Comparison of ENCODE assay signal across 10 mouse cellular contexts in the genomic region with DNA sequence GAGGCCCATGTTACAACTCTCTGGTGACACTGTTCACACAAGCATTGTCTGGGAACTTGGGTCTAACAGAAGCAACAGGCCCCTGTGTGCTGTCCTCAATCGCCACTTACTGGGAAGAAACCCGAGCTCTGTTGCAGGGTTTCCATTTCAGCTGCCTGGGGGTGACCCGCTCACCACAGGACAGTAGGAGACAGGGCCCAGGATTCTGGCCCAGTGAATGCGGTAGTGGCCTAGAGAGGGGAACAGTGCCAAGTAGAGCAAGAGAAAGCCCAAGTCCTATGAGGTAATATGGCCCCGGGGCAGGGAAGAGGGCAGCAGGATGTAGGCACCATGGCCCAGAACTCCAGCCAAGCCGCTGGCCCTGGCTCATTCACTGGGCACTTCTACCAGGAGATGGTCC. TPM values are rescaled to one million over a fixed set of nuclear protein-coding genes. Genes with fewer than 3 reads are reported as not detected.
DNase-seq lines count a peak whose midpoint lies in the region; ATAC-seq and TF ChIP-seq lines count a peak whose summit lies in the region.
"Had no signal": no experiment of that assay in that cellular context is flagged by ENCODE, and none has a peak within 500 bp of the region (broad histone marks: within the 10 kb centered on the region; RNA-seq: fewer than 3 reads in every experiment).

No protein-coding gene starts in this region.

- peaks cover 3% of the 10 kb centered on the region; the same call in 1 of the 2 replicates for H3K9me3 ChIP-seq in intestine, embryonic 14.5 days (ENCODE audit: control insufficient read depth, low read length)
- no peaks in the 10 kb centered on the region for H3K9me3 ChIP-seq in intestine, postnatal 0 days (ENCODE audit: control insufficient read depth)
- peaks cover 11% of the 10 kb centered on the region; the same call in 1 of the 2 replicates for H3K9me3 ChIP-seq in embryonic facial prominence, embryonic 10.5 days
- H3K9me3 ChIP-seq in lung, postnatal 0 days (ENCODE audit: low read length): no peaks in the 10 kb centered on the region
- H3K9me3 ChIP-seq in midbrain, postnatal 0 days (ENCODE audit: low read length): no peaks in the 10 kb centered on the region
- H3K9me3 ChIP-seq: G1E had no signal

- no peak for ATAC-seq in intestine, embryonic 14.5 days (replicated peaks; ENCODE audit: low FRiP score, low TSS enrichment, low read depth)
- no peak for ATAC-seq in intestine, postnatal 0 days
- ATAC-seq in lung, postnatal 0 days: no peak
- ATAC-seq in midbrain, postnatal 0 days (ENCODE audit: low FRiP score): no peak

- H3K4me1 ChIP-seq in intestine, embryonic 14.5 days (replicated peaks; ENCODE audit: control insufficient read depth, insufficient read depth, low read length): peaks cover 21% of the 10 kb centered on the region
- peaks cover 10% of the 10 kb centered on the region; the same call in 1 of the 2 replicates for H3K4me1 ChIP-seq in intestine, postnatal 0 days (replicated peaks; ENCODE audit: control insufficient read depth, insufficient read depth, low read length)
- H3K4me1 ChIP-seq in embryonic facial prominence, embryonic 10.5 days: peaks cover 48% of the 10 kb centered on the region
- 0 out of 2 replicates have a peak, but pooled peaks cover 5% of the 10 kb centered on the region for H3K4me1 ChIP-seq in lung, postnatal 0 days (ENCODE audit: insufficient read depth, low read depth, low read length)
- no peaks in the 10 kb centered on the region for H3K4me1 ChIP-seq in midbrain, postnatal 0 days (ENCODE audit: insufficient read depth, low read length)

- no peak overlapping the region for H3K4me3 ChIP-seq in intestine, embryonic 14.5 days (ENCODE audit: low read depth, low read length)
- H3K4me3 ChIP-seq in intestine, postnatal 0 days (ENCODE audit: low read depth, low read length): no peak overlapping the region
- no peak overlapping the region for H3K4me3 ChIP-seq in embryonic facial prominence, embryonic 10.5 days
- H3K4me3 ChIP-seq in lung, postnatal 0 days (ENCODE audit: low read depth, low read length): no peak overlapping the region
- H3K4me3 ChIP-seq in midbrain, postnatal 0 days (ENCODE audit: low read depth, low read length): no peak overlapping the region

- TF ChIP-seq CTCF in intestine, postnatal 0 days (IDR thresholded peaks at IDR 0.05; ENCODE audit: low read depth): no peak
- no peak for TF ChIP-seq CTCF in lung, postnatal 0 days (IDR thresholded peaks at IDR 0.05)
- no peak for TF ChIP-seq CTCF in midbrain, postnatal 0 days (IDR thresholded peaks at IDR 0.05)

- H3K36me3 ChIP-seq in intestine, embryonic 14.5 days (ENCODE audit: control insufficient read depth, insufficient read depth, low read length): no peaks in the 10 kb centered on the region
- peaks cover 12% of the 10 kb centered on the region; the same call in 1 of the 2 replicates for H3K36me3 ChIP-seq in intestine, postnatal 0 days (ENCODE audit: control insufficient read depth, insufficient read depth)
- peaks cover 47% of the 10 kb centered on the region for H3K36me3 ChIP-seq in embryonic facial prominence, embryonic 10.5 days (replicated peaks)
- H3K36me3 ChIP-seq in lung, postnatal 0 days (ENCODE audit: insufficient read depth, low read length): no peaks in the 10 kb centered on the region
- H3K36me3 ChIP-seq in midbrain, postnatal 0 days (ENCODE audit: insufficient read depth, low read length): 0 out of 2 replicates have a peak, but pooled peaks cover 3% of the 10 kb centered on the region
- H3K36me3 ChIP-seq: G1E had no signal

- no peak overlapping the region for H3K4me2 ChIP-seq in intestine, embryonic 14.5 days (ENCODE audit: low read length)
- no peak overlapping the region for H3K4me2 ChIP-seq in intestine, postnatal 0 days (replicated peaks; ENCODE audit: low read depth)
- H3K4me2 ChIP-seq in lung, postnatal 0 days (replicated peaks; ENCODE audit: low read depth, low read length): no peak overlapping the region
- H3K4me2 ChIP-seq in midbrain, postnatal 0 days (ENCODE audit: low read depth, low read length, poor library complexity, severe bottlenecking): no peak overlapping the region

- TF ChIP-seq EP300 in lung, postnatal 0 days (IDR thresholded peaks at IDR 0.05): no peak

- H3K27ac ChIP-seq in intestine, embryonic 14.5 days (ENCODE audit: low read depth): 0 out of 2 replicates have a peak overlapping the region, but pooled peaks have one; percentile 86
- H3K27ac ChIP-seq in intestine, postnatal 0 days (ENCODE audit: low read depth, low read length): no peak overlapping the region
- peak overlapping the region; percentile 84 for H3K27ac ChIP-seq in embryonic facial prominence, embryonic 10.5 days (replicated peaks)
- H3K27ac ChIP-seq in lung, postnatal 0 days (ENCODE audit: low read length): peak overlapping the region; percentile 85
- H3K27ac ChIP-seq in midbrain, postnatal 0 days (ENCODE audit: low read depth, low read length): no peak overlapping the region

- intact Hi-C loops in heart, postnatal 10 days (cut with DNase I): loop anchor here (5.0 kb wide), 1 partner anchor 41 kb away; a partner anchor contains a TSS

- DNase-seq in intestine, embryonic 14.5 days (ENCODE audit: low spot score): no peak
- DNase-seq in embryonic facial prominence, embryonic 10.5 days (ENCODE audit: low spot score): no peak
- DNase-seq in heart, postnatal 10 days: peak; percentile 52 to 62
- peak; percentile 52 for DNase-seq in lung, postnatal 0 days (ENCODE audit: low spot score)
- no peak for DNase-seq in layer of hippocampus, postnatal 25 days (ENCODE audit: extremely low spot score in 1 of 2, low spot score in 1 of 2)
- no peak for DNase-seq in urinary bladder, postnatal 10 days (ENCODE audit: low spot score)
- no peak for DNase-seq in midbrain, postnatal 0 days (ENCODE audit: low spot score)

- no peak overlapping the region for H3K9ac ChIP-seq in intestine, embryonic 14.5 days (ENCODE audit: low read length)
- H3K9ac ChIP-seq in intestine, postnatal 0 days (ENCODE audit: low read depth, low read length): no peak overlapping the region
- H3K9ac ChIP-seq in lung, postnatal 0 days (replicated peaks; ENCODE audit: low read depth): no peak overlapping the region
- H3K9ac ChIP-seq in midbrain, postnatal 0 days (replicated peaks; ENCODE audit: low read length, poor library complexity, severe bottlenecking): no peak overlapping the region

- WGBS in intestine, embryonic 14.5 days: 78% methylated on average over 6 of the region's 6 CpGs
- WGBS in intestine, postnatal 0 days: 81% methylated on average over 6 of the region's 6 CpGs
- WGBS in embryonic facial prominence, embryonic 10.5 days: 55% methylated on average over 6 of the region's 6 CpGs
- WGBS in lung, postnatal 0 days: 56% methylated on average over 6 of the region's 6 CpGs
- WGBS in midbrain, postnatal 0 days: 74% methylated on average over 6 of the region's 6 CpGs

- H3K27me3 ChIP-seq in intestine, embryonic 14.5 days (replicated peaks; ENCODE audit: control insufficient read depth, insufficient read depth, low read length): no peaks in the 10 kb centered on the region
- H3K27me3 ChIP-seq in intestine, postnatal 0 days (replicated peaks; ENCODE audit: control insufficient read depth, insufficient read depth, low read length): no peaks in the 10 kb centered on the region
- no peaks in the 10 kb centered on the region for H3K27me3 ChIP-seq in embryonic facial prominence, embryonic 10.5 days (replicated peaks; ENCODE audit: low read depth, poor library complexity, severe bottlenecking)
- H3K27me3 ChIP-seq in lung, postnatal 0 days (replicated peaks; ENCODE audit: insufficient read depth, low read length): no peaks in the 10 kb centered on the region
- H3K27me3 ChIP-seq in midbrain, postnatal 0 days (ENCODE audit: insufficient read depth, low read length): no peaks in the 10 kb centered on the region
- H3K27me3 ChIP-seq: megakaryocyte, embryonic 14.5 days had no signal

RNA-seq across cellular contexts. Expression of a gene that starts 11.4 kb away (rescaled TPM):
- polyA plus RNA-seq in intestine, embryonic 14.5 days (2014; fragmentation: Nextera tagmentation; extraction: Ambion mirVana): 4.7 and 4.8 TPM in 2 replicates
- polyA plus RNA-seq in intestine, postnatal 0 days (2015; fragmentation: Nextera tagmentation; extraction: Ambion mirVana): 2.6 and 3.1 TPM in 2 replicates
- 5.8 and 6.8 TPM in 2 replicates for polyA plus RNA-seq in embryonic facial prominence, embryonic 10.5 days (2016; fragmentation: Nextera tagmentation; extraction: Ambion mirVana)
- 10 to 100 TPM; 14.6 to 16.0 TPM for total RNA-seq in heart, postnatal 10 days (2021)
- polyA plus RNA-seq in lung, postnatal 0 days (2015; fragmentation: Nextera tagmentation; extraction: Ambion mirVana): 3.0 and 4.1 TPM in 2 replicates
- total RNA-seq in layer of hippocampus, postnatal 25 days (2021): 100 to 1,000 TPM in 1 of 2 experiments, 10 to 100 TPM in 1; 99.8 to 101 TPM
- total RNA-seq in midbrain, postnatal 0 days (2014; rRNA removed): 148 and 153 TPM in 2 replicates
- polyA plus RNA-seq in midbrain, postnatal 0 days (2015; fragmentation: Nextera tagmentation; extraction: Ambion mirVana): 13.1 TPM in 2 replicates

RNA-seq across cellular contexts. Expression of a gene that starts 19.1 kb away (rescaled TPM):
- 0.08 TPM in 1 of 2 replicates, not detected in the other for polyA plus RNA-seq in intestine, embryonic 14.5 days (2014; fragmentation: Nextera tagmentation; extraction: Ambion mirVana)
- polyA plus RNA-seq in intestine, postnatal 0 days (2015; fragmentation: Nextera tagmentation; extraction: Ambion mirVana): 0.13 and 0.25 TPM in 2 replicates
- polyA plus RNA-seq in embryonic facial prominence, embryonic 10.5 days (2016; fragmentation: Nextera tagmentation; extraction: Ambion mirVana): 0.10 TPM in 1 of 2 replicates, not detected in the other
- not detected for total RNA-seq in heart, postnatal 10 days (2021)
- 0.24 and 0.67 TPM in 2 replicates for polyA plus RNA-seq in lung, postnatal 0 days (2015; fragmentation: Nextera tagmentation; extraction: Ambion mirVana)
- total RNA-seq in layer of hippocampus, postnatal 25 days (2021): 1 to 10 TPM; 5.1 to 6.7 TPM
- total RNA-seq in midbrain, postnatal 0 days (2014; rRNA removed): not detected in 2 replicates
- 0.93 and 1.1 TPM in 2 replicates for polyA plus RNA-seq in midbrain, postnatal 0 days (2015; fragmentation: Nextera tagmentation; extraction: Ambion mirVana)
- polyA plus RNA-seq: G1E had no signal

RNA-seq across cellular contexts. Expression of a gene that starts 40.3 kb away (rescaled TPM):
- 298 and 318 TPM in 2 replicates for polyA plus RNA-seq in intestine, embryonic 14.5 days (2014; fragmentation: Nextera tagmentation; extraction: Ambion mirVana)
- polyA plus RNA-seq in intestine, postnatal 0 days (2015; fragmentation: Nextera tagmentation; extraction: Ambion mirVana): 88.6 and 93.2 TPM in 2 replicates
- polyA plus RNA-seq in embryonic facial prominence, embryonic 10.5 days (2016; fragmentation: Nextera tagmentation; extraction: Ambion mirVana): 414 and 415 TPM in 2 replicates
- total RNA-seq in heart, postnatal 10 days (2021): 10 to 100 TPM; 37.6 to 39.8 TPM
- 84.4 and 95.9 TPM in 2 replicates for polyA plus RNA-seq in lung, postnatal 0 days (2015; fragmentation: Nextera tagmentation; extraction: Ambion mirVana)
- total RNA-seq in layer of hippocampus, postnatal 25 days (2021): 10 to 100 TPM; 57.0 to 57.5 TPM
- total RNA-seq in midbrain, postnatal 0 days (2014; rRNA removed): 58.1 and 87.6 TPM in 2 replicates
- polyA plus RNA-seq in midbrain, postnatal 0 days (2015; fragmentation: Nextera tagmentation; extraction: Ambion mirVana): 155 and 157 TPM in 2 replicates

Comparison
In these comparisons a context has a peak if more than half of its experiments do, and no peak if none do; other contexts are left out.
1. H3K27ac ChIP-seq: peak in intestine, embryonic 14.5 days (single experiment), embryonic facial prominence, embryonic 10.5 days (single experiment) and lung, postnatal 0 days (single experiment); none in intestine, postnatal 0 days (single experiment) and midbrain, postnatal 0 days (single experiment).
2. DNase-seq: peak in heart, postnatal 10 days (2 of 2) and lung, postnatal 0 days (single experiment); none in intestine, embryonic 14.5 days (single experiment), embryonic facial prominence, embryonic 10.5 days (single experiment), layer of hippocampus, postnatal 25 days (0 of 2), urinary bladder, postnatal 10 days (single experiment) and midbrain, postnatal 0 days (single experiment).